Mouse (Mus musculus): ENCODE results near the gene Havcr2.
"Not testable (repeated sequence)": the region's sequence is repeated elsewhere in the genome, so short reads cannot be mapped to it uniquely, and the experiment has no call there.

Havcr2 gene

GRCm38 (mm10) chr11:46454453-46455045, at the start of gene Havcr2:
TSS of gene Havcr2 (plus strand) at chr11:46454935.
- DNase-seq (ENCODE audit: low spot score) = no peak

DNA sequence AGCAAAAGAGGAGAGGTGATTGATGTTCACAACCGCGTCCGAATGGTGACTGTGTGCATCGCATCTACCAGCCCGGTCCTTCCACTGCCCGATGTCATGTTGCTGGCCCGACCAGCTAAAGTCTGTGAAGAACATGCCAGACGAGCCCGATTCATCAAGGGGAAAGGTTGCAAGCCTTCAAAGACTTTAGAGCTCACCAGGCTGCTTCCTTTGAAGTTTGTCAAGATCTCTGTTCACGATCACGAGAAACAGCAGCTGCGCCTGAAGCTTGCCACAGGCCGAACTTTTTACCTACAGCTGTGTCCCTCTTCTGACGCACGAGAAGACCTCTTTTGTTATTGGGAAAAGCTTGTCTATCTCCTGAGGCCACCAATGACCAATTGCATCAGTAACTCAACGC, 49.7 kb upstream of the Havcr2 start:
- DNase-seq (ENCODE audit: low spot score) = no peak

GRCm38 (mm10) chr11:46406721-46407120, 48.0 kb upstream of the Havcr2 start:
- no peak for DNase-seq (ENCODE audit: low spot score)

- no peak for DNase-seq (ENCODE audit: low spot score)
Observed at GRCm38 (mm10) chr11:46410018-46410563, 44.6 kb upstream of the Havcr2 start.

DNA sequence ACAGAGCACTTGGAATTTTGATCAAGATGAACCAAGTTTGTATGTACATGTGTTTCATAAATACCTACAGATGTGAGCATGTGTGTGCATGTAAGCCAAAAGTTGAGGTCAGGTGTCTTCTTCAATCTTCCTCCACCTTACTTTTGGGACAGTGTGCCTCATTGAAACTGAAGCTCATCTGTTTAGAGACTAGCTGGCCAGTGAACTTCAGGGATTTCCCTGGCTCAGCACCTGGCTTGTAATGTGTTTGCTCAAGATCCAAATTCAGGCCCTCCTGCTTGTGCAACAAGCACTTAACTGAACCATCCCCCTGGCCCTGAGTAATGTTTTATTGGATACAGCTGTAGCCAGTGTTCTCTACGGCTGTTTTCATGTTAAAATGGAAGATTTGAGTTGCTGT, 36.3 kb upstream of the Havcr2 start:
- DNase-seq (ENCODE audit: low spot score) = no peak

GRCm38 (mm10) chr11:46418860-46419259, 35.9 kb upstream of the Havcr2 start:
- no peak for DNase-seq (ENCODE audit: low spot score)

DNA sequence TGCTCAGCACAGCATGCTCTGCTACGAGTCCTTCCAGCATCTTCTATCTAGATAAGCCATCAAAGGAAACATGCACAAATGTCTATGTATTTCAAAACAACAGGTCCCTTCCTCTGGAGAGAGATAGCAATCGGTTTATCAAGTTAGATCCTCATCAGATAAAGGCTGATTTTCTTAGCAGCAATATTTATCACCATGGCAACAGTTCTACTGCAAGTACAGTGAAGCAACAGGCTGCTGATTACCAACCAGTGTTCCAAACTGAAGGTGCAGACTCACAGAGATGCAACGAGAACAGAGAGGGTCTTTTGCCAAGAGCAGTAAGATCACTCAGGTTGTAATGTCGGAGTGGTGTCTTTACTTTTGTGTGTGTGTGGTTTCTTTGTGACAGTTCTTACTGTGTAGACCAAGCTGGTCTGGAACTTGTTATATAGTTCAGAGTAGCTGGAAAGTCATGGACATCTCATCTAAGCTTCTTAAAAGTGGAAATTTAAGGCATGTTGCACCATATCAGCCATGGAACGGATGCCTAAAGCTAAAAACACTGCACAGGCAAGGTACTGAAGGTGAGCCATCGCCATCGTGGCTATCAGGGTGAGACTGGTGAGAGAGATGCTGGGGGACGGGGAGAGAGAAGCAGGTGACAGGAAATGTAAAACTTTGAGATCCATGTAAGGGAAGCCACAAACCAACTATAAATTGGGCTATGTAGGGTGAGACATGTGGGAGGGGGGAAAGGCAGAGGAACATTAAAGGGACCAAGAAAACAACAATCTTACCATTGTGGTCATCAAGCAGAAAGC, 33.4 kb upstream of the Havcr2 start:
- DNase-seq (ENCODE audit: low spot score) = no peak

- DNase-seq (ENCODE audit: low spot score) = not testable (repeated sequence)
Observed at GRCm38 (mm10) chr11:46428131-46428530, 26.6 kb upstream of the Havcr2 start.

GRCm38 (mm10) chr11:46430123-46430522, 24.6 kb upstream of the Havcr2 start:
- DNase-seq (ENCODE audit: low spot score) = no peak

GRCm38 (mm10) chr11:46431129-46431528, 23.6 kb upstream of the Havcr2 start:
- peak; percentile 71 for DNase-seq (ENCODE audit: low spot score)

GRCm38 (mm10) chr11:46435363-46435762, 19.4 kb upstream of the Havcr2 start:
- no peak for DNase-seq (ENCODE audit: low spot score)

GRCm38 (mm10) chr11:46436760-46437458, 17.8 kb upstream of the Havcr2 start, which contains the start of gene Med7:
TSS of gene Med7 (plus strand) at chr11:46436925.
- DNase-seq (ENCODE audit: low spot score) = peak; percentile 98

DNA sequence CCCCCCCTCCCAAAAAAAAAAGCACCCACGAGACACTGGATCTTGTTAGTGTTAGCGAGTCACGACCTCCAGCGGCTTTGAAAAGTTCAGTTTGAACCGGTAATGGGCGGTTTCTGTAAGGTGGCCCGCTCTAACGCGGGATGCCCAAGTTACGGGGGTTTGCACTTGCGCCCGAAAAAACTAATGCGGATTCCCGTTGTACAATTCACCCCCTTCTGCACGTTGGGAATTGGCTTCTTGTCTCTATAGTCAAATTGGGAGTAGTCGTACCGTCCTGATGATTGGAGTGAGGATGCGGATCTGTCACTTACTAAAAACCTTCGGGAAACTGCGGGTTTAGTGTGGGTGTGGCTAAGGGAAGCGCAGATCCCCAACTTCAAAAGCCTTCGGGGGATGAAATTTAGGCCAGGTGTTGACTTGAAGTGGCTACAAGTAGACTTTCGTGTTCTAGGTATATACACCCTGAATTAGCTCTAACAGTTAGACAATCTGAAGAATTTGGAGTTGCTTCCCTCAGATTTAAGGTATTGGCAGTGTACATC, 17.2 kb upstream of the Havcr2 start:
- DNase-seq (ENCODE audit: low spot score) = peak; percentile 61

DNA sequence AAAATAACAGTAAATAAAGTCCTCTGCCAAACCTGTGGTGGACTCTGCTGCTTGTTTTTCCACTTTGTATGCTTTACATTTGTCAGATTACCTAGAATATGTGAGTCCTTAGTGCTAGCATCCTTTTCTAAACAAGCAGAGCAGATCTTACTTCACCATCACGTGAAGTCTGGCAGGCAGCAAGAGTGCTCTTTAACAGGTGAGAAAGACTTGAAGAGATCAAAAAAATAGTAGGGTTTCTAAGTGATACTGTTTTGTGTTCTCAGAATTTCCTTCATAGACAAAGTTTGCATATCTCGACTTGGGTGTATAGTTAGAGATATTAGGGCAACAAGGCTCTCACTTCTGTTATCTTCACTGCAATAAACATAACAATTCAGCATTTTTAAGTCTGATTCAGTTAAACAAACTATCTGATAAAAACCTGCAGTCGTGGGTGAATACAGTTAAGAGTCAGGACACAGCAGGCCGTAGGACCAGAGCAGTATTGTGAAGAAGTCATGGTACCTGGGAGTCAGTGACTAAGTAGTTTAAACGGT, 15.7 kb upstream of the Havcr2 start:
- no peak for DNase-seq (ENCODE audit: low spot score)

DNA sequence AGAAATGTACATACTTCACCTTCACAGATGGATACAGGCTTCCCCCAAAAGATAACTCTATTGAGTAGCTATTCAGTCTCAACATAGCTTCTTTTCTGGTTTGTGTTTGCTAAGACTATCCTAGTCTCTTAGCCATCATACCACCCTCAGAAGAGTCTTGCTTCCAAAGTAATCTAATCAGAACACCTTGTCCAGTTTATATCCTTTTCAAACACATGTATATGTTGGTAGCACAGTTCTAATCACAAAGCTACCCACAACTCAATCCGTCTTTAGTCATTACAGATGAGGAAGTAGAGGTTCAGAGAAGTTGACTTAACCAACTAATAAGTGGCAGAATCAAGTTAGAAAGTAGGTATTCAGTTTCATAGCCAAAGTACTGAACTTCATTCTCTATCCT, 13.0 kb upstream of the Havcr2 start:
- DNase-seq (ENCODE audit: low spot score) = no peak

GRCm38 (mm10) chr11:46443152-46443551, 11.6 kb upstream of the Havcr2 start:
- DNase-seq (ENCODE audit: low spot score) = peak; percentile 42

GRCm38 (mm10) chr11:46443979-46444378, 10.8 kb upstream of the Havcr2 start:
- no peak for DNase-seq (ENCODE audit: low spot score)

DNA sequence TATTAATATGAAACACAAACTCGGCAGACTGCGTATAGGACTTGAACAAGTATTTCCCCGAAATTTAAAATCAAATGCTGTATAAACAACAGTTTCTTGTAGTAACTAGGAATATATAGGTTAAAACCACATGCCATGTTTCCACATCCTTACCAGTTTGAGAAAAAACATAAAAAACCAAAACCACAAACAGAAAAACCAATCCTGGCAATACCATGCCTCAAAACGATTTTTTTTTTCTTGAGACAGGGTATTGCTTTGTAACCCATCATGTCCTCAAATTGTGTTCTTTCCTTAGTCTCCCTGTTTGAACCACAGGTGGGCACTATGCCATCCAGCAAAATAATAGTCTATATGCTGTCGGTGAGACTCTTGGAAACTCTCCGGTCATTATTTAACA, 8.6 kb upstream of the Havcr2 start:
- DNase-seq (ENCODE audit: low spot score) = no peak

DNA sequence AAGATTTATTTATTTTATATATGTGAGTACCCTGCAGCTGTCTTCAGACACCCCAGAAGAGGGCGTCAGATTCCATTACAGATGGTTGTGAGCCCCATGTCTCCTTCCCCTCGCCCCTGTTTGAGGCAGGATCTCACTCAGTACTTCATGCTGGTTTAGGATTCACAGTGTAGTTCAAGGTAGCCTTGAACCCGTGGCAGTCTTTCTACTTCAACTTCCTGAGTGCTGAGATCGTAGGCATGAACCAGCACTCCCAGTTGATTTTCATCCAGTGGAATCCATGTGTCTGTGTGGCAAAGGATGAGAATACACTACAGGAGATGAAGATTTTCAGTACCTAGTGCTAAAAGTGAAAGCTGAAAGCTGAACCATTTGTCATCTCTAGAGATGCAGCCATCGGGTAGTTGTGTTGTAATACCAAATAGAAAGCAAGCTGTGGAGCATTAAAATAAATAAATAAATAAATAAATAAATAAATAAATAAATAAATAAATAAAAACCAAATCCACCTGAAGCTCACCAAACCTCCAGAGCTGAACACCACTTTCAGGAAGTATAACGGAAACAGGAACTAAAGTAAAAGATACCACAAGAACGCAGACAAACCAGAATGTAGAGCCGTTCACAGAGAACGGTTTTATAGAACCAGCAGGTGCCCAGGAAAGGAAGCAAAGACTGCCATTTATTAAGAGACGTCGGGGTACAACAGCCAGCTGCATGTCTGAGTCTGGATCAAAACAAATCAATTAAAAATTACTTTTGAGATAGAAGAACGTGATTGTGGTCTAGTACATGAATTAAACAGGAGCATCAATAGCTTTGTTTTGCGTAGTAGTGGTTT, 6.9 kb upstream of the Havcr2 start:
- no peak for DNase-seq (ENCODE audit: low spot score)

- no peak for DNase-seq (ENCODE audit: low spot score)
Observed at GRCm38 (mm10) chr11:46449461-46450080, 5.2 kb upstream of the Havcr2 start.

GRCm38 (mm10) chr11:46459960-46460359, 5.2 kb downstream of the Havcr2 start:
- no peak for DNase-seq (ENCODE audit: low spot score)

All from adipocyte (in vitro differentiated cells).